Mouse (Mus musculus): Measurements from ENCODE around the gene Scn2b. TPM values are rescaled to one million over a fixed set of nuclear protein-coding genes. Genes with fewer than 3 reads are reported as not detected.

Scn2b gene
- total RNA-seq, 2 experiments from 2014 or later: 253 to 275 TPM

DNA sequence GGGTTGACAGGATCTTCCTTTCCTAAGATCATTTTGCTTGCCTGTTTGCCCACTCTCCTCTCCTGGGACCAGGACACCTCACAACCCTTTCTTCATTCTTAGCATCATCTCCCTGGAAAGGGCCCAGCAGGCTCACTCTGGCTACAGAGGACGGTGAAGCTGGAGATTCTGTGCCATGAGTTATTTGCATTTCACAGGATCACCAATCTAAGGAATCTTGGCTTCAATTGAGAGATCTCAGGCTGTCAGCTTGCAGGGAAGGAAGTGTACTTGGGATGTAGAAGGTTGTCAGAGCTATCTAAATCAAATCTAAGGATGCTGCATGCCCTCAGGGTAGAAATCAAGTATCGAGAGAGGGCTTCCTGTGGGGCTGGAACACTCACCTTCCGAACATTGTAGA is 55.9 kb downstream of the Scn2b start:
- DNase-seq: no peak

DNA sequence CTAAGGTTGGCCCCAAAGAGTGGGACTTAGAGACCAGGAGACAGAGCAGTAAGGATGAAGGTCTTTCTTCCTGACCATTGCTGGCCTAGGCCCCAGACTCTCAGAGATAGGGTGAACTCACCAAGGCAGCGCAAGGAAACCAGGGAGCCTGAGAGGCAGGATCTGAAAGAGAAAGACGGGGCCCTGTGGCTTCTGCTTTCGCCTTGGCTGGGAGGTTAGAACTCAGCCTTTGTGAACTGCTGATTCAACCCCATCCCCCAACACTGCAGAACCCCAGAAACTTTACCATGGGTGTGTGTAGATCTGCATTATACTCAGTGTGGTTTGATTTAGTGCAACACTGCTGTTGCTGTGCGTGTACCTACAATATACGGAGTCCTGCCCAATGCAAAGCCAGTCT is 61.7 kb downstream of the Scn2b start:
- no peak for DNase-seq

Other genes with a start within 250 kb of the Scn2b start
- 10 to 100 TPM; 61.3 to 78.3 TPM for gene Kmt2a, start 236.5 kb upstream of the Scn2b start, total RNA-seq (2021)
- gene Atp5l, start 197.0 kb upstream of the Scn2b start, total RNA-seq (2021): 100 to 1,000 TPM; 339 to 375 TPM
- gene Ube4a, start 152.2 kb upstream of the Scn2b start, total RNA-seq (2021): 10 to 100 TPM; 72.1 to 78.3 TPM
- gene Cd3g, start 137.4 kb upstream of the Scn2b start, total RNA-seq (2021): not detected
- not detected for gene Cd3d, start 136.0 kb upstream of the Scn2b start, total RNA-seq (2021)
- gene Cd3e, start 108.2 kb upstream of the Scn2b start, total RNA-seq (2021): not detected
- gene Mpzl2, start 78.0 kb upstream of the Scn2b start, total RNA-seq (2021): 1 to 10 TPM in 1 of 2 experiments, under 1 TPM in 1; 0.42 to 1.1 TPM
- 1 to 10 TPM; 6.6 to 6.9 TPM for gene Mpzl3, start 62.6 kb upstream of the Scn2b start, total RNA-seq (2021)
- under 1 TPM; 0.20 to 0.30 TPM for gene Jaml, start 38.6 kb upstream of the Scn2b start, total RNA-seq (2021)
- gene Scn4b, start 20.6 kb downstream of the Scn2b start, total RNA-seq (2021): 10 to 100 TPM; 11.1 to 14.2 TPM
- under 1 TPM; 0.20 to 0.62 TPM for gene BC049352, start 64.2 kb downstream of the Scn2b start, total RNA-seq (2021)
- gene Tmprss4, start 86.3 kb downstream of the Scn2b start, total RNA-seq (2021): not detected
- gene Il10ra, start 151.4 kb downstream of the Scn2b start, total RNA-seq (2021): 1 to 10 TPM; 2.4 to 3.3 TPM
- gene Tmprss13, start 201.3 kb downstream of the Scn2b start, total RNA-seq (2021): not detected

All from layer of hippocampus, postnatal 36 days (tissue).